Mouse (Mus musculus) lung, adult 18-20 months (tissue): Measurements from ENCODE around the gene Mvk.

ENCODE experiments used
- DNase-seq, 2 experiments: peaks; one replicate each; pipeline ENCODE4 v3.0.0; 2022; ENCODE audit warnings: mixed read lengths in 2 of 2

Gene Mvk

DNA sequence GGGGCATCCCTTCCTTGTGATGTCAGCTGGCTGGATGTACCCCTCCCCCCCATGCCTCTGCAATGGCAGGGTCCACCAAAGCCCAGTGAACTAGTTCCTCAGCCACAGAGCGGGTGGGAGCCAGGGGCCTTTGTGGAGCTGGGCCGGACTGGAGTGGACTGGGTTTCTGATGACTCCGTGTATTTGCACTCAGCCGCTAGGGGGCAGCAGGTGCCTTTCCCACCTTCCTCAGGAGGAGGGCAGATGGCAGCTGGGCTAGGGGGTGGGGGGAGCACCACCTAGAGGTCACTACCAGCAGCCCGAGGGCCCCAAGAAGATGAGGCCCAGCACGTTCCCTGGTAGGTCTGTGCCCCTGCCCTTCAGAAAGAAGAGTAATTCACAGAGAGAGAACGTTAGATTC is 17.2 kb downstream of the Mvk start:
- DNase-seq = peak; percentile 71 to 82

DNA sequence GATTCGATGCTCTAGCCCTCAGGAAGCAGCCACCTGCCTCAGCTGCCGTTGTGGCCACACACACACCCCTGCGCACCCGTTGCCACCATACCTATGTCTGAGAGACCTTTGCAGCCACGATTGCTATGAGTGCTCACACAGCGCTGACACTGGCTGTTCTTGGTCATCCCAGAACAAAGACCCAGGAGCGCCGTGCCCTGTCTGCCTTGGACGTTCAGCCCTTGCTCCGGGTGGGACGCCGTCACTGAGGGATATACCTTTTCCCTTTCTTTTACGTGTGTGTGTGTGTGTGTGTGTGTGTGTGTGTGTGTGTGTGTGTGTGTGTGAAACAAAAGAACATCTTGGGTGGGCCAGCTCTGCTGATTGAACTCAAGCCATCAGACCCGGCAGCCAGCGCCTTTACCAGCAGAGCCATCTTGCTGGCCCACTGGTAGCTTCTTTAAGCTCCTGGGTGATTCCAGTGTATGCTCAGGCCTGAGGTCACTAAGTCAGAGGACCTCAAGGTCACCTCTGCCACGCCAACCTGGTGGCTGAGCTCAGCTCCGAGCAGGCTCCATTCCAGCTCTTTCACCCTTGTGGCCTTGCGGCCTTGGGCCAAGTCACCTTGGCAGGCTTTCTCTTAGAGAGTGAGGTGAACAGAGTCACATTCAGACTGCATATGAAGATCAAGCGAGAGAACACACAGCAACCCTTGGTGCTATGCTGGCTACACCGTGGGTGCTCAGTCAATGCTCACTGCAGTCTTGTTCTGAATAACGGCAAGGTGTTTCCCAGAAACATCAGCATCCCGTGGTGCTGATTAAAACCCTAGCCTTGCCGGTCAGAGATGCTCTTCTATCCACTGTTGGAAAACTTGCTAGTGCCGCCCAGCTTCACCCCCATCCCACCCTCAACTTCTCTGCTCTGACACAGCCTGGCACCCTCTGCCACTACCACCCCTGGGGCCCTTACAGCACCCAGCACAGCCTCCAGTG is 18.3 kb downstream of the Mvk start:
- DNase-seq = no peak

- DNase-seq = no peak
Observed at GRCm38 (mm10) chr5:114464561-114464960, 20.5 kb downstream of the Mvk start.

DNA sequence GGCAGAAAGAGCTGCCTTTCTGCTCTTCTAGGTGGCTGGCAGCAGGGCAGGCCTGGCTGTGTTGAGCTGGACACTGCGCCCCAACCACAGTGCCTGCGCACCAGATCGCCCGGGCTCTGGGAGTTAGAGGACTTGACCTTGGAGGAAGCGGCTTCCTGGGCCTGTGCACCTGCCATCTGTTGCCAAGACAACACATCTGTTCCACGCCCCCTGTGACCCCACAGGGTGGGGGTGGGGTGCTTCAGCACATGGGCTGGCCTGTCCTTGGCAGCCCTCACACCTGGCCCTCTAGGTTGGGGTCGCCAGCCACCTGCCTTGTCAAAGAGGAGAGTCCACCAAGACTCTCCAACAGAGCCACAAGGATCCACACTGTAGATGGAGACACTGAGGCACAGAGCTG is 21.6 kb downstream of the Mvk start:
- no peak for DNase-seq

DNA sequence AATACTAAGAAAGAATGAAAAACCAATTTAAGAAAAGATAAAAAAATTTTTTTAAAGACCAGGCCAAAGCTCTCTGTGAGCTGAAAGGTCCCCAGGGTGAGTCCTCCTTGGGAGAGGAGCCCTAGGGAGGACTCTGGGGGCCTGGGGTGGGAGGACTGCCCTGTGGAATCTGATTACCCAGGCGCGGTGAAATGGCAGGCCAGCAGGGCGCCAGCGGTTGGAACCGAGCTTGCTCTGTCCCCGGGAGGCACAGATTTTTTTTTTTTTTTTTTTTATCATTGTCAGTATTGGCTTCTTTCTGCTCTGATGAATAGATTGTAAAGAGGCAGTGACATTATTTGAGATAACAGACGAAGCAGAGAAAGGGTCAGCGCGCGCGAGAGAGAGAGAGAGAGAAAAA is 22.9 kb downstream of the Mvk start:
- no peak for DNase-seq

GRCm38 (mm10) chr5:114467430-114467829 is 23.4 kb downstream of the Mvk start:
- peak; percentile 30 to 51 for DNase-seq

GRCm38 (mm10) chr5:114468007-114468406 is 23.9 kb downstream of the Mvk start:
- no peak for DNase-seq

- no peak for DNase-seq
Observed at GRCm38 (mm10) chr5:114470359-114470758, 26.3 kb downstream of the Mvk start.

DNA sequence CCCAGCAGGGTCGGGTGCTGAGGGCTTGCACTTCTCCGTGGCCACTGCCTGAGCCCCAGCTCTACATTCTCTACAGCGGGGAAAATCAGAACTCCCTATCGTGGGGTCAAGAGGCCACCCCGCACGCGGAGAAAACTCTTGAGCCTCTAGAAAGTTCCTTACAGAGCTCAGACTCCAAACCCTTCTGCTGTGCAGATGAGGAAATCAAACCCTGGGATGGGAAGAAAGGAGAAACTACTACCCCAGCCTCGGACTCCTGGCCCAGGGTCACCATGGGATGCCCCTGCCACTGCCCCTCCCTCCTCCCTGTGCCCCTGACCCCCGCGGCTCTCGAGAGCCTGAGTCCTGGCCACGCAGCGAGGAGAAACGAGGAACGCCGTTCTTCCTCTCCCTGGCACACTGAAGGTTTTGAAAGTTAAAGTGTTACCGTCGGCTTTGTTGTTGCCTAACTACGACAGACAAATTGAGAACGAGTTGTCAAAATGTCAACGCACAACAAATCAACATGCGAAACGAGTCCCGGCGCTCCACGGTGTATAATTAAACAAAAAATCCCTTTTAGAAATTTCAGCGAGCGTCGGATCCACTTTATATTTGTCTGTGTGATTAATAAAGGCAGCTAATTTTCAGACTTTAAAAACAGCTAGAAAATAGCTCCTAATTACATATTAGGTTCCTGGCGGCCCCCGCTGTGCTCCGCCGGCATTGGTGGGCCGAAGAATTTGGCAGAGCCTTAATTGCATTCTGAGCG is 30.8 kb downstream of the Mvk start:
- no peak for DNase-seq

- DNase-seq = no peak
Observed at GRCm38 (mm10) chr5:114478267-114478666, 34.2 kb downstream of the Mvk start.

- no peak for DNase-seq
Observed at GRCm38 (mm10) chr5:114482587-114483011, 38.5 kb downstream of the Mvk start.

GRCm38 (mm10) chr5:114485685-114486084 is 41.6 kb downstream of the Mvk start:
- DNase-seq = no peak

DNA sequence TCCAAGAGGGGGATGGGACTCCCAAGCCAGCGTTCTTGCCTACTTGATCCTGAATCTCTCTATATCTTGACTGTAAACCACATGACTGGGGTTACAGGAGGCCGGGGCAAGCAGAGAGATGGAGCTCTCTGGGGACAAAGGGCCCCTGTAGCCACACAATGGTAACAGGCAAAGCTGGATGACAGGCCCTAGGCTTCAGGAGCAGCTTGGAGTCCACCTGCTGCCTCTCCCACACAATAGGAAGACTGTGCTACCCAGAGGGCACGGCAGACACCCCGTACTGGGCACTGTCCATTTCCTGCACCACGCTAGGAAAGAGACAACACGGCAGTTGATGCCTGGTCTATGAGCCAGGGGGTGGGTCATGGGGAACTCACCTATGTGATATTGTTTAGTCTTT is 45.5 kb downstream of the Mvk start:
- DNase-seq = no peak

- DNase-seq = no peak
Observed at GRCm38 (mm10) chr5:114490241-114490640, 46.2 kb downstream of the Mvk start.

- DNase-seq = no peak
Observed at GRCm38 (mm10) chr5:114494761-114495160, 50.7 kb downstream of the Mvk start.

DNA sequence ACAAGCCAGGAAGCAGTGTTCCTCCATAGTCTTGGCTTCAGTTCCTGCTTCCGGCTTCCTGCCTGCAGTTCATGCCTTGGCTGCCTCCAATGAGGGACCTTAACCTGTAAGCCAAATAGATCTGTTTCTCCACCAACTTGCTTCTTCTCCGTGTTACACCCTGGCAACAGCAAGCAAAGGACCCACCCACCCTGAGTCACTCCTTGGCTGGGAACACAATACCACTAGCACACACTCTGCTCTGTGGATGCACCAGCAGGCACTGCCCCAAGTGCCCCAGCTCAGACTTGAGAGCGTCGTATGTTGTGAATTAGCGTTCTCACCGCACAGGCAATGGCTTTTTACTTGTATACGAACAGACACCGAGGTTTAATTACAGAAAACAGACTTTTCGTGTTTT is 57.2 kb downstream of the Mvk start:
- peak; percentile 7 to 24 for DNase-seq

DNA sequence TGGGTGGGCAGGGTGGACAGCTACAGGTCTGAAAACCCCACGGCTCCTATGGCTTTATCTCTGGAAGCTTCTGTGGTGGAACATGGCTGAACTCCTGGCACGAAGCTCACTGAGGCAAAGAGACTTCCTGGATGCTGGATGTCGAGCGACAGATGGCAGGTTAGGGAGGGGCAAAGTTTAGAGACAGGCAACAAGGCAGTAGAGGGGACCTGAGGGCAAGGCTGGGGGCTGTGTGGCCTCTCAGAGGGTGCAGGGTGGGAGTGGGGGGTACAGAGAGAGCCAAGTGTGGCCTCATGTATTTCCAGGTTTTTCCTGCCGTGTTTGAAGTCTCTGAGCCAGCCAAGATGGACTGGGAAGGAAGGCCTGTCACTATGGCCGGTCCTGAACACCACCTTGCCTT is 60.8 kb downstream of the Mvk start:
- no peak for DNase-seq

DNA sequence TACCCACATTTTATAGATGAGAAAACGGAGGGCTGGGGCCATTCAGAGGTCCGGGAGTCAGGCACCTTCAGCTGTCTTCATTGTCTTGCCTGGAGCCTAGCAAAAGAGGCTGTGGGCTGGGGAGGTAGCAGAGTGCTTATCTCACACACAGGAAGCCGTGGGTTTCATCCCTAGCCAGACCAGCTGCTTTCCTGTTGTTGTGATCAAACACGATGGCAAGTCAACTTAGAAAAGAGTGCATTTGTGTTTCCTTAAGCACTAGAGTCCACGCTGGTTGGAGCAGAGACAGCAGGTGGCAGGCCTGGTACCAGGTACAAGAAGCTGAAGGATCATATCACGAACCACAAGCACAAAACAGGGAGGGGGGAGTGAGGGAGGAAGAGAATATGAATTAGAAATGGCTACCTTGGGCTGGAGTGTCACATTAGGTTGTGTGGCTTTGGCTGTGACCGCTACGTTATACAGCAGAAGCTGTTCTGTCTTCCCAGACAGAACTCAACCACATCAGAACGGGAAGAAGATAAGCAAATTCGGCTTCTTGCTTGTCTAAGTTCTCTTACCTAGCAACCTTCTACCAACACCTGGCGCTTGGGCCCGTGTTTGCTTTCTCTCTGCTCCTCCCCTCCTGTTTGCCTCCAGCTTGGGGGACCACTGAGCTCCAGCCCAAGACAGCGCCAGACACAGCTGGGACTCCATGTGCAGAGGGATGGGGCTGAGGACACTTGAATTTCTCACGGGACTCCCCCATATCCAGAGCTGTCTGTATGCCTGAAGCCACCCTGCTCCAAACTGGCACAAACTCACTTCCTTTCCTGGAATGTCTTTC is 61.4 kb downstream of the Mvk start:
- no peak for DNase-seq

GRCm38 (mm10) chr5:114507394-114507793 is 63.3 kb downstream of the Mvk start:
- no peak for DNase-seq

DNA sequence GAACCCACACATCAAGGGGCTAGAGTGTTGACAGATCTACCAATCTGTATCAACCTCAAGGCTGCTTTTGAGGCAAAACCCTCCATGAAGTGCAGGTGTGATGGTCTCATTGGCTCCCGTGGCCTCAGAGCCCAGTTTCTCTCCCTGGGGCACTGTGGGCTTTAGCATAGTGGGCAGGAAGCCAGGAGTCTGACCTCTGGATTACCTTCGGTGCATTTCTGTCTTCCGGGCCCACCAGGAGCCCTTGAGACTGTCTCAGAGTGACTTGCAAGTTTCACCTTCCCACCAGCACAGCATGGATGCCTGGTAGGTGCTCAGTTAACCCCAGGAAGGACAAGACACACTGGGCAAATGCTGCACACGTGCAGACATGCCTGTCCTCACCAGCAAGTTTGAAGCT is 63.9 kb downstream of the Mvk start:
- no peak for DNase-seq

DNA sequence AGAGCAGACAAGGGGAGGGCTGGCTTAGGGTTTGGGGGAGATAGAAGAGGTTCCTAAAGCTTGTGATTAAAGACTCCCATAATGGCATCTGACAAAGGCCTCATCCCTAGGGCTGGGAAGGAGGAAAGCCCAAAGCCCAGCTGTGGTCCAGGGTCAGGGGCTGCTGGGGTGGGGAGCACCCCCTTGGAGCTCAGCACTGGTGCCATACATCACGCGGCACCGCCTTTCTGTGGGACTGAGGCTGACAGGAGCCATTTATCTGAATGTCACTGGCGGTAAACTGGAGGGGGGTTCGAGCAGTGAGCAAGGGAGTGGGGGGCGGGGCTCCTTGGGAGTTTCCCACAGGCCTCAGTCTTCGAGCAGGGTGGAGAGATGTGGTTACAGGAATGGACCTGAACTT is 65.4 kb downstream of the Mvk start:
- no peak for DNase-seq
